Mouse (Mus musculus): ENCODE data around the gene Kpna1.
"Not testable (repeated sequence)": the region's sequence is repeated elsewhere in the genome, so short reads cannot be mapped to it uniquely, and the experiment has no call there.

The Kpna1 gene

DNA sequence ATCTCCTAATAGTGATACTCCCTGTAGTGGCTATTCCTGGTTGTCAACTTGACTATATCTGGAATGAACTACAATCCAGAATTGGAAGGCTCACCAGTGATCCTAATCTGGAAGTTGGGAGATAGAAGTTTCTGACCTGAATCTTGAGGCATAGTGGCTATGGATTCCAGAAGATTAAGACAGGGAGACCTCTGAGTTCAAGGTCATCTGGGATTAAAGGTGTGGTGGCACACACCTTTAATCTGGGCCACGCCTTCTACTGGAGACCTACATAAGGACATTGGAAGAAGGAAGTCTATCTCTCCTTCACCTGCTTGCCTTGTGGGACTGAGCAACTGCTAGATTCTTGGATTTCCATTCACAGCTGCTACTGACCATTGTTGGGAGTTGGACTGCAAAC is at the start of gene Kpna1:
Kpna1 (plus strand) TSS at position 301 of the 400 bp plus-strand sequence.
- DNase-seq (ENCODE audit: low spot score), result not testable (repeated sequence)

DNA sequence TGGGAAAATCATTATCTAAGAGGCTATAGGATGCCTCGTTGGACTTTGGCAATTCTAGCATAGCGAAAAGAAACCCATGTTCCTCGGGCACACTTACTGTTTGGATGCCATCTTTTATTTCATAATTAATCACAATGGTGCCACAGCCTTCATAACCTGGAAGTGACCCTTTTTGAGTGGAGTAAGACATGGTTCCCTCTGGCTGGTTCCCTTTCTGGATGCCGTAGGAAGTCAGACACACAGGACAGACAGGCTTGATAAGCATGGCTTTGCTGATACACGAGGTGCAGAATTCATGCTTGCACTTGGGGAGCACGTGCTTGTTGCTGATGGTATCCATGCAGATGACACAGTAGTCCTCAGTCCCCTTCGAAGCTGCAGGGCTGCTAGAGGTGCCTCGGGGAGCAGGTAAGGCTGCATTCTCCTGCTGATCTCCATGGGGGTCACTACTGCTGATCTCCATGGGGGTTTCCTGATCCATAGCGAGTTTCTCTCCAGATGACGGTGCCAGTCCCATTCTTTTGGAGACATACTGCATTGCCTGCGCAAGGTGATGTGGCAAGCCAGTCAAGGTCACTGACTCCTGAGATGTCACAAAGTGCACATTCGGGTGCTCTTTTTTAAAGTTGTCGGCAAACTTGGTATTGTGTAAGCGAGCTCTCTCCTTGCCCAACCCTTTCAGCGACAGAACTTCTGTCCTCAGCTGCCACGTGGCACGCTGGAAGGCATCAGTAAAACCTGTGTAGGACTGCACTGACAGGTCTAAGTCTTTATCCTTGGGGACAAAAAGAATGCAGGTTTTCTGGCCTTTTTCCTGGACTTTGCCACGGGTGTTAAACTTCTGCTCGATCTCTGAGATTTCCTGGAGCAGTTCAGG is 46.1 kb upstream of the Kpna1 start:
- no peak for DNase-seq (ENCODE audit: low spot score)

DNA sequence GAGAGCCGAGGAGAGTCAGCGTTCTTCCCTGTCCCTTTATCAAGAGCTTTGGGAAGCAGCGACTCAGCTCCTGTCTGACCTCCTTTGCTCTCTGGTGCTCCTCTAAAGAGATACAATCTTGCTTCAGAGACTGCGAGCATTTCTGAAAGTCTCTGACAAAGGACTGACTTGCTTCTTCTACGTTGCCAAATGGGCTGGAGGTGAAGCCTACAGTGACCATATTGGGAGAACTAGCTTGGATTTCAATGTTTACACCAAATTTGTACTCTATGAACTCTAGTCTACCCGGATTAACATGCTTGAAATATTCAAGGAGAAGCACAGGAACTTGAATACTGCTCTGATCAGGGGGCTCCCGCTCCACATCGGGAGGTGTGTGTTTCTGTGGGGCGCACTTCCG is 45.4 kb upstream of the Kpna1 start:
- no peak for DNase-seq (ENCODE audit: low spot score)

DNA sequence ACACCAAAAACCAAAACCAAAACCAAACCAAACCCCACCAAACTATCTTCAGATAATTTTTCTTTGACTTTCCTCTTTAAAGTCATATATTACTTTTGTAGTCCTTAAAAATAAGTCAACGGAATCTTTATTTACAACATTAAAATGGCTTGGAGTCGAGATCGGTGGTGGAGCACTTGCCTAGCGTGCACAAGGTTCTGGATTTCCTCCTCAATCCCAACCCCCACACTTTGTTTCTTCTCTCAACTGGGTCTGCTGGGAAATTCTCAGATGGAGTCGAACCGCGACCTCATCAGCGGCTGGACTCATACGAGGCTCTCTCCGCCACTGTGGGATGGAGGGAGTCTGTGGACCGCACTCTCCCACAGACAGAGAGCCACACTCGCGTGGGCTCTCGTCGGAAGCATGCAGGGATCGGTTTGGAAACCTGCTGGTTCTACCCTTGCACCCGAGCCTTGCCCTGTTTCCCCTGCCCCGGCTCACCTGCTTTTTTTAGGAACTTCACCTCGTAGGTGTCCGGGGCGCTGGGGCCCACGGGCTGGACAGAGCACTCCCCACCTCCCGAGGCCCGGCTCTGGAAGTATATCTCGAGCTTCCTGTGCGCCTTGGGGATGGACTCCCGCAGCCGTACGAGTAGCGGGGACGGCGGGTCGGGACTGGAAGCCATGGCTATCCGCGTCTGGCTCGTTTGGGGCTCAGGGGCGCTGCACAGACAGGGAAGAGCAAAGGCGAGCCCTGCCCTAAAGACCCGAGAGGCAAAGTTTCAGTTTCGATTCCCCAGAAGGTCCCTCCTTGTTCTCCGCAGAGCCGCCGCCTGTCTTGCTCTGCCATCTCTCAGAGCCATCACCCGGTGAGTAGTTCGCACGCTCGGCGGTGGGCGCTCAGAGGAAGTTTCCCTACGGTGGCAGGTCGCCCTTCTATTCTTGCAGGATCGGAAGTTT is 40.1 kb upstream of the Kpna1 start, which contains the start of the genes Parp9 and Dtx3l:
Parp9 (plus strand) TSS at position 260 of the 941 bp plus-strand sequence.
Dtx3l (minus strand) TSS at position 941 of the 941 bp plus-strand sequence.
- DNase-seq (ENCODE audit: low spot score), result peak; percentile 64

DNA sequence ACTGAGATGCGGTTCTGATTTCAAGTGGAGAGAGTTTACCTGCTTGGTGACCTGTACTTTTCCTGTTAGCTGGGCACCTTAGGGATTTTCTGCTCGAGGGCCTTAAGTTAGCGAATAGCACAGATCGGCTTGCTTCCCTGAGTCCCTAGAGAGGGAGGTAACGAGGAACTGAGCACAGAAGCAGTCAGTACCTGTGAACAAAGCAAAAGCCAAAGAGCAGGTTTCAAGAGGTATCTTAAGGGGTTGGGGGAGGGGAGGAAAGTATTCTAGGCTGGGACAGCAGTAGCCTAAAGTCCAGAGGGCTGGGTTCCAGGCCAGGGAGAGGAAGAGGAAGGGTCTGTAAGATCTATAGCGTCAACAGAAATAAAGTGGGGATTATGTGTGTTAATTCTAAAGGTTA is 39.3 kb upstream of the Kpna1 start:
- DNase-seq (ENCODE audit: low spot score), result no peak

DNA sequence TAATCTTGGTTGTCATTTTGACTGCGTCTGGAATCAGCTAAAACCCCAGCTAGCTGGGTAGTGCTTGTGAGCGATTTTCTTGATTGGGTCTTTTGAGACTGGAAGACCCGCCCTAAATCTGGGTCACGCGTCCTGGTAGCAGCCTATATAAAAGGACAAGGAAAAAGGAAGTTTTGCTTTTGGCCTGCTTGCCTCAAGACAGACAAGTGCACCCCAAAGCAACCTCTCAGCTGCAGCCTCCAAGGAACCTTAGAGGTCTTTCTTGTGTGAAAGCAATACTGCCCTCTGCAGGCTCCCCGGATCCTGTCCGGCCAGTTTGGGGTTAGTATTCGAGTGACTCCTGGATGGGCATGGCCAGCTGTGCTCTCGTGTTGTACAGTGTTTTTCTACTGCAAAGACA is 38.9 kb upstream of the Kpna1 start:
- DNase-seq (ENCODE audit: low spot score), result peak; percentile 79

DNA sequence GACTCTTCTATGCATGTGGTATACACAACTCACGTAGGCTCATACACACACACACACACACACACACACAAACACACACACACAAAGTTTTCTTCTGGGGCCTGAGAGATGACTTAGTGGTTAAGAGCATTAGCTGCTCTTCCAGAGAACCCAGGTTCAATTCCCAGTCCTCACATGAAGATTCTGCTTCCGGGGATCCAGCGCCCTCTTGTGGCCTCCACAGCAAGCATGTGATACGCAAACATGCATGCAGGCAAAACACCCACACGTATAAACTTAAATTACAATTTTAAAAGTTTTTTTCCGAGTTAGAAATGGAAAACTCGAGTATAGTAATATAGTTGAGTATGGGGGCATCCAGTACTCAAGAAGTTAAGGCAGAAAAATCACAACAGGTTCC is 37.2 kb upstream of the Kpna1 start:
- no peak for DNase-seq (ENCODE audit: low spot score)

DNA sequence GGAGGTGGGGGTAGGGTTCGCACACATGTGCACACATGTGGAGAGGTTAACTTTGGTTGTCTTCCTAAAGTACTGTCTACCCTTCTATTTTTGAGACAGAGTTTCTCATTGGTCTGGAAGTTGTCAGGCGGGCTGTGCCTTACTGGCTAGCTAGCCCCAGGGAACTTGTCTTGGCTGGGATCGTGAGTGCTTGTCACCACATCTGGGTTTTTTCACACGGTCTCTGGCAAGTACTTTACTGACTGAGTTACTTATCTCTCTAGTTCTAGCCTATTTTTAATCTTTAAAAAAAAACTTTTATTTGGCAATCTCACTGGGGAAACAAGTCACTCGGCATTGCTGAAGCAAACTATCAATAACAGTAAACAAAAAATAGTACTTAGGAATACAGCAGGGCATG is 29.3 kb upstream of the Kpna1 start:
- DNase-seq (ENCODE audit: low spot score), result no peak

DNA sequence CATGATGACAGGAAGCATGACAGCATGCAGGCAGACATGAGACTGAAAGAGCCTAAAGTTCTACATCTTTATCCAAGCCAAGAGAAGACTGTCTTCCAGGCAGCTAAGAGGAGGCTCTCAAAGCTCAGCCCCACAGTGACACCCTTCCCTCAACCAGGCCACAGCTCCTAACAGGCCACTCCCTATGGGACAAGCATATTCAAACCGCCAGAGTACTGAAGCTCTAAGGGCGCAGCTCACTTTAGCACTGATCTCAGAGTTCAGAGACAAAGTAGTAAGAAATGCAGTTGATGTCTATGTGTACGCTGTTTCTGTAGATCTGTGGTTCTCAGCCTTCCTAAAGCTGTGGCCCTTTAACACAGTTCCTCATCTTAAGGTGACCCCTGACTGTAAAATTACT is 27.3 kb upstream of the Kpna1 start:
- no peak for DNase-seq (ENCODE audit: low spot score)

DNA sequence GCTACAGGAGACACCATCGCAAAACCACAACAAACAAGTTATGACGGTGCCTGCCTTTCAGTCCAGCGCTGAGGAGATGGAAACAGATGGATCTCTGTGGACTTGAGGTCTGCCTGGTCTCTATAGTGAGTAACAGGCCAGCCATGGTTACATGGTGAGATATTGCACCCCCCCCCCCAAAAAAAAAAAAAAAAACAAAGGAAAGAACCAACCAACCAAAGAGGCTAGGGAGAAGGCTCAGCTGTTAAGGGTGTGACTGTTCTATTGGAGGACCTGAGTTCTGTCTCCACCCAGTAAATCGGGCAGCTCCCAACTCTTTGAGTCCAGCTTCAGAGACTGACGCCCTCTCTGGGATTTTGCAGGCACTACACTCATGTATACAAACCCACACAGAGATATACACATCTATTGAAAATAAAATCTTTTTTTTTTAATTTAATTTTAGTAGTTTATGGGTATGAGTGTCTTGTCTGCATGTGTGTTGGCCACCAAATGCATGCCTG is 25.9 kb upstream of the Kpna1 start:
- DNase-seq (ENCODE audit: low spot score), result no peak

DNA sequence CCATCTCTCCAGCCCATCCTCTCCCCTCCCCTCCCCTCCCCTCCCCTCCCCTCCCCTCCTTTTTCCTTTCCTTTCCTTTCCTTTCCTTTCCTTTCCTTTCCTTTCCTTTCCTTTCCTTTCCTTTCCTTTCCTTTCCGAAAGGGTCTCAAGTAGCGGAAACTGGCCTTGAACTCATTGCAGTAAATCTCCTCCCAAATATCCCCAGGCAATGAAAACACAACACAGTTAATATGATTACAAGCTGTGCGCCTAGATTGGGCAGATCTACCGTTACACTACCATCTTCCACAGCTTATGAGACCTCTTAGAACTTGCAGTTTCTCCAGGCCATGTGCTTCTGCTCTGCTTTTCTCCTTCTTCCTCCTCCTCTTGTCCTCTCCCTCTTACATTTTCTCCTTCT is 12.6 kb upstream of the Kpna1 start:
- not testable (repeated sequence) for DNase-seq (ENCODE audit: low spot score)

DNA sequence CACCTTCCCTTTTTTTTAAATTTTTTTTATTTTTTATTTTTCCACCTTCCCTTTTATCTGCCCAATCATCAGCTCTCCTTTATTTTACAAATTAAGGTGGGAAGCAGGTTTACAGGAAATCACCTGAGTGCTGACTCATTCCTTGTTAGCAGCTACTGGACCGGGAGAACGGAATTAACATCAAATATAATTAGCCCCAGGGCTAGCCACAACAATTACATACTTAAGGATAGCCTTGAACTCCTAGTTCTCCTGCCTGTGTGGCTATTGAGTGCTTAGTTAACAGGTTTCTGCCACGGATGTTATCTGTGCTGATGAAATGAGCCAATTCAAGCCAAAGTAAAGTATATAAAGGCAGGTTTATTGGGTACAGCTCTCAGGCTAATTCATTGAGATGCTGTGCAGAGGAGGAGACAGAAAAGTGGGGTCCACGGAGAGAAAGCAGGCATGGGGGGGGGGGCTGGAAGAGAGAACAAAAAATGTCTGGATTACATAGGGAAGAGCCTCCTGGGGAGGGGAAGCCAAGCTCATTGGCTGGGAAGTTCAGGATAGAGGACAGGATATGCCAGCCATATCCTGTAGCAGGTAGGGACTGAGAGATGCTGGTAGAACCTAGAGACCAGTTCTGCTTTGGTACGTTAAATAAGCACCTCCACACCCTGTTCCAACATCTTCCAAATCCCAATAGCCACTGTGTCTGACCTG is 12.0 kb upstream of the Kpna1 start:
- DNase-seq (ENCODE audit: low spot score), result no peak

DNA sequence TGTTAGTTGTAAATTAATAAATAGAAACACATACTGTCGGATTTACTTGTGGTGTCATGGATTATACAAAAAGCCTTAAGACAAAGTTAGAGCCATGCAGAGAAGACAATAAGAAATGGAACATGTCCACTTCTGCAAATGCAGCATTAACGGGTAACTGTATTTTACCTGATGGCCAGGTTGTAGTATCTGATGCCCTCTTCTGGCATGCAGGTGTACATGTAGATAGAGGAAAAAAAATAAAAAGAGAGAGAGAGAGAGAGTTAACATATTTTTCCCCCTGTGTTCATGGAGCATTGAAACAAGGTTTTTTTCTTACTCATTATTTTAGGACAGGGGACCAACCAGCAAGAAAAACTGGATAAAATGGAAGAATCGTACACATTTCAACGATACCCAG is 11.2 kb upstream of the Kpna1 start:
- DNase-seq (ENCODE audit: low spot score), result no peak

DNA sequence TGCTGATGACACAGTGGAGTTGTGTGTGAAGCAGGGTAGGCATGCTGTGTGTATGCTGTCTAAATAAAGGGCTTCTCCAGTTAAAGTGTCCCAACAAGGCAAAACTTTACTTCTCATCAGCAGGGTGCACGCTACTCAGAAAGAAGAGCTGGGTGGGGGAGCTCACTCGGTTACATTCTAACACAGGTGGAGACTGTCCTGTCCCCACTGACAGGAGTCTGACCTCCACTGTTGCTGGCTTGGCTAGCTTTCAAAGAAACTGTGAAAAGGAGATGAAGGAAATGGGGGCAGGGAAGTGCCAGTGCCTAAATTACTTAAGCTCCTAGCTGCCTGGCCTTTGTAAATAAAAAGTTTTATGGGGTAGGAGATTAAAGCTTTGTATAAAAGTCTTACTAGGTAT is 10.4 kb upstream of the Kpna1 start:
- DNase-seq (ENCODE audit: low spot score), result no peak

DNA sequence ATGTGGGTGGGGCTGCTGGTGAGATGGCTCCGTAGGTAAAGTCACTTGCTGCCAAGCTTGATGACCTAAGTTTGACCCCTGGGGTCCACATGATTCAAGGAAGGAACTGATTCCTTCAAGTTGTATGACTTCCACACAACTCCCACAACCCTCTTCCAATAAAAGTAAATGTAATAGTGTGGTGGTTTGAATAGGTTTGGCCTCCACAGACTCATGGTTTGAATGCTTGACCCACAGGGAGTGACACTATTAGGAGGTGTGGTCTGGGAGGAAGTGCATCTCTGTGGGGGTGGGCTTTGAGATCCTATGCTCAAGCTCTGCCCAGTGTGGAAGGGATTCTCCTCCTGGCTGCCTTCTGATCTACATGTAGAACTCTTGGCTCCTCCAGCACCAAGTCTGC is 4.5 kb upstream of the Kpna1 start:
- no peak for DNase-seq (ENCODE audit: low spot score)

DNA sequence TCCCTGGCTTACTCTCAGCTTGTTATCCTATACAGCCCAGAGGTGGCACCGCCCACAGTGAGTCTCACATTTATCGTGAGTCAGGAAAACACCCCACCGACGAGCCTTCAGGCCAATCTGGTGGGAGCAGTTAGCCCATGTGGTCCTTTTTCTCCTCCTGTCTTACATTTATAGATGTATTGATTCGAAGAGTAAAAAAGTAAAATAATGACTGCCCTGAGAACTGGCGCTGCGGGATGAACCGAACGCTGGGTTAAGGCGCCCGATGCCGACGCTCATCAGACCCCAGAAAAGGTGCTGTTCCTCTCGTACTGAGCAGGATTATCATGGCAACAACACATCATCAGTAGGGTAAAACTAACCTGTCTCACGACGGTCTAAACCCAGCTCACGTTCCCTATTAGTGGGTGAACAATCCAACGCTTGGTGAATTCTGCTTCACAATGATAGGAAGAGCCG is 2.8 kb downstream of the Kpna1 start:
- DNase-seq (ENCODE audit: low spot score), result peak; percentile 100

DNA sequence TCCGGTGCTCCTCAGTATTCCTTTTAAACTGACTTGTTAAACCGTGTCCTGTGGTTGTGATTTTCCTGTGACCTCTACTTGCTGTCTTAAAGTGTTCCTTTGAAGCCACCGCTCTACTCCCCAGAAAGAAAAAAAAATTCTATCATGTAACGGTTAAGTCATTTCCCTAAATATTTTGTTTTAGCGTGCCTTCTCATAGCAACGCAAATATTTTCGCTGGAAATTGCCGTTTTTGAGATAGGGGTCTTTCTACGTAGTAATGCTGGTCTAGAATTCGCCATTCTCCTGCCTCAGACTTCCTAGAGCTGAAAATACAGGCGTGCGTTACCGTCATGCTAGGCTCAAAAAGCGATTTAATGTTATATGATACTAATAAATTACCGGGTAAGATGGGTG is 4.0 kb downstream of the Kpna1 start:
- DNase-seq (ENCODE audit: low spot score), result no peak

DNA sequence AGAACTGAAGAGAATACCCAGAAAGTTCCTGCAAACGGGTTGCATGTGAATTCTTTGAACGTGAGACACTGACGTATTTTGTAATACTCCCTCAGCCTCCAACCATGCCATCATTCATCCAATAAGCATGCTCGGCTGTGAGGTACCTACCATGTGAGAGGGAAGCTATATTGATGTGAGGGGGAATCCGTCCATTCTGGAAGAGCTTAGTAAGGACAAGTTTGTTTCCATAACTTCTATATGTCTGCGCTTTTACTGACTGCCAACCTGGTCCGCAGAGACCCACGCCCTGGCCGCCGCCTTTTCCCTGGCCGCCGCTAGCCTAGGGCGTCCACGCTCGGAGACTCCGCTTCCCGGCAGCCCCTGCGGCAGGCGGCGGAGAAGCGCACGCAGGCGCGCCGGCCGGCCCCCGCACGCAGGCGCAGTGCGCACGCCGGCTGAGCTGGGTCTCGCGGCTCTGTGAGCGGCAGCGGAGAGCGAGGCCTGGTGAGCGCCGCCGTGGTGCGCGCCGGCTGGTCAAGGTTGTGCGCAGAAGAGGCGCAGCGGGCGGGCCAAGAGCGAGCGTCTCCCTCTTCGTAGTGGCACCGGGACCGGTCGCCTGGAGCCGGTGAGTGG is 4.5 kb downstream of the Kpna1 start:
- peak; percentile 93 for DNase-seq (ENCODE audit: low spot score)

DNA sequence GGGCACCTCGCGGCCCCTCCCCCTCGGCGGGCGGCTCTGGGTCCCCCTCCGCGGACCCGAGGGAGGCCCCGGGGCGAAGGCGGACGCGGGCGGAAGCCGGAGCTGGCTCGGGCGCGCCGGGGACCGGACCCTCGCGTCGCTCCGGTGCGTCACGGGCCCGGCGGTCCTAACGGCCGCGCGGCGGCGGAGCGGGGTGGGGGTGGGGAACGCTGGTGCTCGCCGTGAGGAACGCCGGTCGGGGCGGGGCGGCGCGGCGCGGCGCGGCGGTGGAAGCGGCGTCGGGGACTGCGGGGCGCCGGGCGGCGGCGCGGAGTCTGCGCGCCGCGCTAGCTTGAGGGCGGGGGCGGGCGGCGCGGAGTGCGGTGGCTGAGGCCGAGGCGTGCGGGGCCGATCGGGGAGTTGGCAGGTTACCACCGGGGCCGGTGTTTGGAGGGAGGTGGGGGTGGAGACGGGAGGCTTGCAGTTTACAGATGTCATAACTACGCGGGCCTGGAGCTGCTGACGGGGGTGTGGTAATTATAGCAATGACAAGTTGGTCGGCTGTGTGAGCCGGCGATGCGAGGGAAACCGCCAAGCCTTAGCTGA is 5.1 kb downstream of the Kpna1 start:
- DNase-seq (ENCODE audit: low spot score), result peak; percentile 63

DNA sequence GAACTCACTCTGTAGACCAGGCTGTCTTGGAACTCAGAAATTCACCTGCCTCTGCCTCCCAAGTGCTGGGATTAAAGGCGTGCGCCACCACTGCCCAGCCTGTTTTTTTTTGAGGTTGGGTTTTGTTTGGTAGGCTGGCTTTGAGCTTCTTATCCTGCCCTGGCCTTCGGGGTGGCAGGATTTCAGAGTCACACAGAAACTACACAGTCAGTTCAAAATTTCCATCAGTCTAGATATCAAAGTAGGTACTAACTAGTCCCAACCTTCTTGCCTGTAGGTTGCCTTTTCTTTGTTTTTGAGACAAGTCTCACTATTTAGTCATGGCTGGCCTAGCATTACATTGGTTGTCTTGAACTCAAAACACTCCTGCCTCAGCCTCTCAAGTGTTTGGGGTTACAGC is 5.9 kb downstream of the Kpna1 start:
- no peak for DNase-seq (ENCODE audit: low spot score)

DNA sequence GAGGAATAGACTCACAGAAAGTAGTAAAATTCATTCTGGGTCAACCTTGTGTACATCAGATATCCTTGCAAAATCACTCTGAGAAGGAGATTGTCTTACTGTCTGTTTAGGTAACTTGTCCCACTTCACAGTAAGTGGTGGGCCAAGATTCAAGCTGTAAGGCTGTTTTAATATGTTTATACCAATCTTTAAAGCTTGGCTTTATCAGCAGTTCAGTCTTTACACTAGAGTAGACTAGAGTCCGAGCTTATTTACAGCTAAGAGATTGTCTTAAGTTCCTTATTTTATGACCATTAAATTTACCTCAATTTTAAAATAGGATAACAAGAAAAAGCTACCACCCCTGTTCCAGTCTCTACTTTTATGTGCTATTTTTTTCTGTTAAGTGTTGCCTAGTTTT is 9.4 kb downstream of the Kpna1 start:
- DNase-seq (ENCODE audit: low spot score), result no peak
